Mouse (Mus musculus): ENCODE measurements around the gene Cox16.

Cox16 gene

GRCm38 (mm10) chr12:81324116-81324515 lies 160.8 kb downstream of the Cox16 start:
- no peak for DNase-seq

- DNase-seq, result no peak
Observed at GRCm38 (mm10) chr12:81321021-81321420, 163.9 kb downstream of the Cox16 start.

- no peak for DNase-seq
Observed at GRCm38 (mm10) chr12:81317811-81318210, 167.1 kb downstream of the Cox16 start.

GRCm38 (mm10) chr12:81315953-81316352 lies 169.0 kb downstream of the Cox16 start:
- DNase-seq, result peak; percentile 59 to 65

All from cerebellum, postnatal 10 days (tissue).